Mouse (Mus musculus): ENCODE measurements around the gene Camk1g.

DNA sequence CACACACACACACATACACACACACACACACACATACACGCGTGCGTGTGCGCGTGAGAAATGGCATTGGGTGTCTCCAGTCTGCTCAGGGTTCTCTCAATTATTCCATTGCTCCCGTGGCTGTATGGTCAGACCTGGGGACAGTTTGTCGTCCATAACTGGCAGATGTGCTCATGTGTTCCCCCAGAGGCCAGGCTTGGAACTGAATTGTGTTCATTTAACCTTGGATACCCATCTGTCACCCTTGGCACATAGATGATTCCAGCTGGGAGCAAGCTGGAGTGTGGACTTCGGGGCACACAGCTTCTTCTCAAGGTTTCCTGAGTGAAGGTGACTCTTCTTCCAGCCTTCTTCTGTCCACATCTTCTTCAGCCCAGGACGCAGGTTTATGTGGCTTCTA, 31.6 kb upstream of the Camk1g start:
- TF ChIP-seq CTCF (IDR thresholded peaks at IDR 0.05) (no peak), EP300 (IDR thresholded peaks at IDR 0.05; ENCODE audit: insufficient read depth, low read depth, low read length) (no peak)

All from heart, adult 2 months (tissue).